Mouse (Mus musculus) cerebellum, adult 9-11 months (tissue): ENCODE results near the gene Mapkbp1.

Experiments used
- DNase-seq: peaks from one replicate; pipeline ENCODE4 v3.0.0; 2022

The Mapkbp1 gene

GRCm38 (mm10) chr2:120055923-120056322 lies 83.4 kb downstream of the Mapkbp1 start:
- no peak for DNase-seq

GRCm38 (mm10) chr2:120058818-120059217 lies 86.3 kb downstream of the Mapkbp1 start:
- no peak for DNase-seq

GRCm38 (mm10) chr2:120059466-120059865 lies 87.0 kb downstream of the Mapkbp1 start:
- no peak for DNase-seq

GRCm38 (mm10) chr2:120060190-120060589 lies 87.7 kb downstream of the Mapkbp1 start:
- no peak for DNase-seq

GRCm38 (mm10) chr2:120060651-120061050 lies 88.2 kb downstream of the Mapkbp1 start:
- DNase-seq = no peak

- no peak for DNase-seq
Measured at GRCm38 (mm10) chr2:120062248-120062647, 89.7 kb downstream of the Mapkbp1 start.

GRCm38 (mm10) chr2:120064639-120065038 lies 92.1 kb downstream of the Mapkbp1 start:
- DNase-seq = no peak

- DNase-seq = no peak
Measured at GRCm38 (mm10) chr2:120065243-120065642, 92.7 kb downstream of the Mapkbp1 start.

GRCm38 (mm10) chr2:120066224-120066623 lies 93.7 kb downstream of the Mapkbp1 start:
- no peak for DNase-seq

- DNase-seq = peak; percentile 42
Measured at GRCm38 (mm10) chr2:120068555-120069465, 96.3 kb downstream of the Mapkbp1 start.

GRCm38 (mm10) chr2:120069466-120069990 lies 97.0 kb downstream of the Mapkbp1 start:
- DNase-seq = no peak

- no peak for DNase-seq
Measured at GRCm38 (mm10) chr2:120074096-120074495, 101.6 kb downstream of the Mapkbp1 start.

GRCm38 (mm10) chr2:120076076-120076705 lies 103.7 kb downstream of the Mapkbp1 start:
- DNase-seq = peak; percentile 59
